Mouse (Mus musculus) embryonic fibroblast, embryonic 13.5 days (primary cell): ENCODE results near the gene Hectd2.

ENCODE experiments used
- CTCF ChIP-seq: IDR thresholded peaks from 2 replicates; pipeline ENCODE4 v1.5.1; 2011; ENCODE audit warnings: mild to moderate bottlenecking, control low read depth, low read length, moderate library complexity, borderline replicate concordance; ENCODE audit not compliant: insufficient read depth
- POLR2A ChIP-seq: IDR thresholded peaks from 2 replicates; pipeline ENCODE4 v1.6.1; 2011; ENCODE audit warnings: low read depth, mild to moderate bottlenecking, control low read depth, low read length, moderate library complexity

DNA sequence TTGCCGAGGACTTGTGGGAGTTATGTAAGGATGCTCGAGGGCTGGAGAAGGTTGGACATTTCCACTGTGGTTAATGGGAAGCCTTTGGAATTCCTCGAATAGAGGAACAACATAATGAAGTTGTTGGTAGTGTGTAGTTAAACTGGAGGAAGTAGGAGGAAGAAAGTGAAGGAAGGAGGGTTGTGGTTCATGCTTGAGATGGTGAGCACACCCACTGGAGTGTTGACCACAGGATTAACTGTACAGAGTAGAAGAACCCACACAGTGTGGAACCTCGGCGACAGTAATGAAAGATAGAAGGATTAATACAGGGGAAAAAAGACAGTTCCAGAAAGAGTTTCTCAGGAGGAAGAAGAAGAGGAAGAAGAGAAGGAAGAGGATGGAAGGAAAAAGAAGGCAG lies 4.9 kb downstream of the Hectd2 start:
- no peak for TF ChIP-seq CTCF
- no peak for TF ChIP-seq POLR2A
